Mouse (Mus musculus) bone marrow, adult 2 months (tissue): ENCODE measurements around the gene Sh3bgrl3. TPM values are rescaled to one million over a fixed set of nuclear protein-coding genes. Genes with fewer than 3 reads are reported as not detected.

Source experiments
- H3K27ac ChIP-seq: fragments of 200-500 bp; 2 replicates; pipeline ENCODE4 v1.5.1; 2012; ENCODE audit warnings: low read depth, mild to moderate bottlenecking, control low read depth, inconsistent platforms, low read length; ENCODE audit not compliant: control insufficient read depth, poor library complexity, insufficient read depth
- H3K4me1 ChIP-seq: fragments of 200-500 bp; 2 replicates; pipeline ENCODE4 v1.6.1; 2011; ENCODE audit warnings: low read length; ENCODE audit not compliant: control insufficient read depth, insufficient read depth
- H3K4me3 ChIP-seq: fragments of 200-500 bp; replicated peaks from 2 replicates; pipeline ENCODE3; 2011; ENCODE audit warnings: mild to moderate bottlenecking, low read depth, low read length, control low read depth; ENCODE audit not compliant: control insufficient read depth
- CTCF ChIP-seq: fragments of 200-500 bp; IDR thresholded peaks from 2 replicates; pipeline ENCODE4 v1.5.1; 2011; ENCODE audit warnings: low read length, control low read depth; ENCODE audit not compliant: control insufficient read depth, insufficient read depth
- POLR2A ChIP-seq: fragments of 200-500 bp; IDR thresholded peaks from 2 replicates; pipeline ENCODE4 v1.6.1; 2011; ENCODE audit warnings: low read depth, mild to moderate bottlenecking, control low read depth, low read length, borderline replicate concordance; ENCODE audit not compliant: control insufficient read depth
- WGBS: fragments of 180-500 bp; shearing (Covaris S2); methylation state at CpG from one replicate; pipeline ENCODE4 v1.1.7; 2018; 5-methylcytosine and 5-hydroxymethylcytosine counted together
- polyA plus RNA-seq: library from polyadenylated mRNA; stranded (reverse); fragments of >200 nt; gene quantifications from 2 replicates; pipeline ENCODE4 v1.2.4, GENCODE M21; 2011; ENCODE audit warnings: low replicate concordance; ENCODE audit not compliant: missing spikeins, insufficient read depth, insufficient read length

The Sh3bgrl3 gene
- polyA plus RNA-seq, 1 experiment = 416 TPM

DNA sequence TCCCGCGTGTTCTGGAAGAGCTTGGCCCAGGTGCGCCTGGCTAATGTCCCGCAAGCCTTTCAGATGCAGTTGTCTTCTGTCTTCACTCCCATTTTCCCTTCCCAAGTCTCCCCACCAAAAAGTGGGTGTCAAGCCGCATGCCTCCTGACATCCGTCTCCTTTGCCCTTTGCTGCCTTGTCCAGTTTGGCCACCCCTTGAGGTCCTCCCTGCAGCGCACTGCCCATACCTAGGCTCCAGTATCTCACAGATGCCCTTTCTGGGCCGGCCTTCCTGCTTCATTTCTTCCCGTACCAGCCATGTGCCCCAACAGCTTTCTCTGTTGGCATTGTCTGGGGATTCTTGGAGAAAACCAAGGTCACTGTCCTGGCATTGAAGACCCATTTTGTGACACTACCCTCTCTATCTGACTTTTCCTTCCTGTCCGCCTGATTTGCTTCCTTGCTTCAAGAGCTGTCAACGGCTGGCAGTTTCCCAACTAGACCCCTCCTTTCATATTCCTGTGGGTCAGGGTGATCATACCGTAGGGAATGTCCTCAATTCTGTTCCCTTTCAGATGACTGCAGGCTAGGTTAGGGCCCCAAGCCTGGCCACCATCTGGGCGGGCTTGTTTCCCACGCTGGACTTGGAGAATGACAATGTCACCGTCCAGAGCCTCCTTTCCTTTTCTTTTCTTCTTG lies 3.1 kb downstream of the Sh3bgrl3 start:
- TF ChIP-seq POLR2A (no peak), CTCF (no peak)
- H3K4me3 ChIP-seq = no peak overlapping the region
- H3K4me1 ChIP-seq = peaks cover 11% of the 10 kb centered on the region
- H3K27ac ChIP-seq = no peak overlapping the region
- WGBS = 84% methylated on average over 15 of the region's 15 CpGs

GRCm38 (mm10) chr4:134123680-134124551 lies 4.7 kb downstream of the Sh3bgrl3 start:
- TF ChIP-seq POLR2A (no peak; the same call in 1 of the 2 replicates), CTCF (peak; percentile 97)

GRCm38 (mm10) chr4:134123147-134123546 lies 5.4 kb downstream of the Sh3bgrl3 start:
- WGBS = 94% methylated on average over 6 of the region's 6 CpGs
- Histone ChIP-seq H3K4me3 (no peak overlapping the region), H3K27ac (no peak overlapping the region), H3K4me1 (peaks cover 15% of the 10 kb centered on the region)
- TF ChIP-seq CTCF (no peak), POLR2A (no peak)

More at GRCm38 (mm10) chr4:134123680-134124551, 4.7 kb downstream of the Sh3bgrl3 start:
- 12% methylated on average over 17 of the region's 17 CpGs for WGBS
- Histone ChIP-seq H3K4me3 (no peak overlapping the region), H3K4me1 (peaks cover 15% of the 10 kb centered on the region), H3K27ac (peak overlapping the region; percentile 6; the same call in 1 of the 2 replicates)

DNA sequence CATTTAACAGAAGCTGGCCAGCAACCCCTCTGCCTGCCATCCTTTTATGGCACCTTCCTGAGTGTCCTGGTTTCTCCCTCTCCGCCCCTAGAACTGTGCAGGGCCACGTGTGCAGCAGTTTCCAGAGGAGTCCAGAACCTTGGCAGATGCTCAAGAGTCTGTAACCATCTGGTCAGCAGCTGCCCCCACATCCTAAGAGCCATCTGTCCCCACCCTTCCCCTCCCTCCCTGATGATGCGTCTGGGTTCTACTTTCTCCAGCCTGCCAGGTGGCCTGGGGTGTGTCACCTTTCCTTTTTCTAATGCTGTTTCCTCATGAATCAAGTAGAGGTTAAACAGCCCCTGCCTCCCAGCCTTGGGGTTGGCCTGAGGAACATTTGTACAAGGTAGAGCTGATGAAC lies 6.3 kb downstream of the Sh3bgrl3 start:
- Histone ChIP-seq H3K4me3 (no peak overlapping the region), H3K4me1 (peaks cover 23% of the 10 kb centered on the region), H3K27ac (peak overlapping the region; percentile 46)
- TF ChIP-seq POLR2A = no peak
- no peak for TF ChIP-seq CTCF
- WGBS = 20% methylated on average over 3 of the region's 3 CpGs

DNA sequence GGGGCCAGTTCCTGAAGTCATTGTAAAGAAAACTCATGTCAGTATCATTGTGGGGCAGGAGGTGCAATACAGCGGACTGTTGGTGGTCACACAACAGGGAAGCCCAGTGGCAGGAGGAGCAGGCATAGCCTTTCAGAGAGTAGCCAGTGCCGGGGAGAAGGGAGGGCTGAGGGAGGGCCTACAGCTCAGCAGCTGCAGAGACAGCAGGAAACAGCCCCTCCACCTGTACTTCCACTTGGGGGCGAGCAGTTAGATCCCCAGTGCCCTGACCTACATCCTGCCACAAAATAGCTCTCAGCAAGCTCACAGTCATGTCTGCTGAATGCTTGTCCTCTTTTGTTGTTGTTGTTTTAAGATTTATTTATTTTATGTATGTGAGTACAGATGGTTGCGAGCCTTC lies 7.0 kb downstream of the Sh3bgrl3 start:
- Histone ChIP-seq H3K4me1 (peaks cover 22% of the 10 kb centered on the region), H3K27ac (peak overlapping the region; percentile 73), H3K4me3 (no peak overlapping the region)
- TF ChIP-seq POLR2A = no peak
- TF ChIP-seq CTCF = no peak
- WGBS = 19% methylated on average over 4 of the region's 4 CpGs

DNA sequence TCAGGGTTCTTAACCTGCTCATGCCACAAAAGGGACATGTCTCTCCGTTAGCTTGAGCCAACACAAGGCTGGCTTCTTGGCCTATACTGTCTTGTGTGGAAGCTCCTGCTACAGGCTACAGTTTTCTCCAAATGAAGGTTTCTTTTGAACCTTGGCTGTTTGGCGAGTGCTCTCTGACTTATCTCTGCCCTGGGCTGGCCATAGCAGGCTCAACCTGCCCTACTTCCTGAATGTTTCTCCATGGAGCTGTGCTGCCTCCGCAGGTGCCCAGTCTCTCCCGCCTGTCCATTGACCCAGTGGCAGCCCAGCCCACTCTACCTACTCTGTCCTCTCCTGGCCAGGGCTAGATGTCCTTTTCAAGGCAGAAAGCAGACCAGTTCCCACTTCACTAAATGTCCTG lies 7.7 kb downstream of the Sh3bgrl3 start:
- H3K4me1 ChIP-seq = peaks cover 25% of the 10 kb centered on the region
- TF ChIP-seq CTCF (no peak), POLR2A (no peak)
- WGBS = 52% methylated on average over 4 of the region's 4 CpGs
- H3K4me3 ChIP-seq = no peak overlapping the region
- peak overlapping the region; percentile 73 for H3K27ac ChIP-seq

GRCm38 (mm10) chr4:134120192-134120805 lies 8.3 kb downstream of the Sh3bgrl3 start:
- WGBS = 32% methylated on average over 6 of the region's 6 CpGs
- Histone ChIP-seq H3K4me1 (peaks cover 31% of the 10 kb centered on the region), H3K27ac (peak overlapping the region; percentile 73), H3K4me3 (no peak overlapping the region)
- TF ChIP-seq POLR2A = no peak
- no peak for TF ChIP-seq CTCF

- Histone ChIP-seq H3K27ac (peak overlapping the region; percentile 73), H3K4me3 (no peak overlapping the region), H3K4me1 (peaks cover 33% of the 10 kb centered on the region)
- WGBS = 55% methylated on average over 9 of the region's 9 CpGs
- TF ChIP-seq POLR2A (peak; percentile 45; the same call in 1 of the 2 replicates), CTCF (peak; percentile 71)
Measured at GRCm38 (mm10) chr4:134119644-134120043, 8.9 kb downstream of the Sh3bgrl3 start.
